Mouse (Mus musculus): ENCODE results near the gene Scamp4.
"Not testable (repeated sequence)": the region's sequence is repeated elsewhere in the genome, so short reads cannot be mapped to it uniquely, and the experiment has no call there.

The Scamp4 gene

GRCm38 (mm10) chr10:80609269-80609924 is 6.7 kb downstream of the Scamp4 start:
- in situ Hi-C loops (cut with MboI), result no loop called here

- in situ Hi-C loops (cut with MboI), result no loop called here
Measured at GRCm38 (mm10) chr10:80610116-80610785, 7.6 kb downstream of the Scamp4 start.

GRCm38 (mm10) chr10:80611024-80611423 is 8.4 kb downstream of the Scamp4 start:
- in situ Hi-C loops (cut with MboI), result no loop called here

GRCm38 (mm10) chr10:80611905-80612304 is 9.2 kb downstream of the Scamp4 start:
- in situ Hi-C loops (cut with MboI), result no loop called here

- in situ Hi-C loops (cut with MboI), result no loop called here
Measured at GRCm38 (mm10) chr10:80613821-80614220, 11.1 kb downstream of the Scamp4 start.

GRCm38 (mm10) chr10:80614351-80614750 is 11.7 kb downstream of the Scamp4 start:
- in situ Hi-C loops (cut with MboI), result no loop called here

- in situ Hi-C loops (cut with MboI), result loop anchor here (5.0 kb wide), 1 partner anchor 36 kb away; no protein-coding TSS in a partner anchor
Measured at GRCm38 (mm10) chr10:80618181-80618580, 15.5 kb downstream of the Scamp4 start.

GRCm38 (mm10) chr10:80619465-80620244 is 17.0 kb downstream of the Scamp4 start:
- in situ Hi-C loops (cut with MboI), result loop anchor here (5.0 kb wide), 1 partner anchor 37 kb away; no protein-coding TSS in a partner anchor

GRCm38 (mm10) chr10:80620365-80620764 is 17.7 kb downstream of the Scamp4 start:
- in situ Hi-C loops (cut with MboI), result no loop called here

GRCm38 (mm10) chr10:80620796-80621689 is 18.4 kb downstream of the Scamp4 start:
- in situ Hi-C loops (cut with MboI), result no loop called here

GRCm38 (mm10) chr10:80621690-80621939 is 18.9 kb downstream of the Scamp4 start:
- in situ Hi-C loops (cut with MboI), result no loop called here

- in situ Hi-C loops (cut with MboI), result no loop called here
Measured at GRCm38 (mm10) chr10:80621940-80622660, 19.4 kb downstream of the Scamp4 start.

- in situ Hi-C loops (cut with MboI), result no loop called here
Measured at GRCm38 (mm10) chr10:80622661-80623456, 20.2 kb downstream of the Scamp4 start, which contains the start of gene Csnk1g2. Gene Csnk1g2, plus strand, starts transcription at chr10:80622838.

GRCm38 (mm10) chr10:80623457-80624191 is 21.0 kb downstream of the Scamp4 start:
- in situ Hi-C loops (cut with MboI), result no loop called here

- in situ Hi-C loops (cut with MboI), result no loop called here
Measured at GRCm38 (mm10) chr10:80625764-80626163, 23.1 kb downstream of the Scamp4 start.

- in situ Hi-C loops (cut with MboI), result no loop called here
Measured at GRCm38 (mm10) chr10:80627685-80628084, 25.0 kb downstream of the Scamp4 start.

GRCm38 (mm10) chr10:80628925-80629324 is 26.3 kb downstream of the Scamp4 start:
- in situ Hi-C loops (cut with MboI), result no loop called here

GRCm38 (mm10) chr10:80635345-80635744 is 32.7 kb downstream of the Scamp4 start:
- in situ Hi-C loops (cut with MboI), result no loop called here

GRCm38 (mm10) chr10:80646936-80647335 is 44.3 kb downstream of the Scamp4 start:
- in situ Hi-C loops (cut with MboI), result no loop called here

- in situ Hi-C loops (cut with MboI), result not testable (repeated sequence)
Measured at GRCm38 (mm10) chr10:80649910-80650309, 47.2 kb downstream of the Scamp4 start.
